Mouse (Mus musculus) heart, embryonic 10.5 days (tissue): Measurements from ENCODE around the gene Etv6. TPM values are rescaled to one million over a fixed set of nuclear protein-coding genes. Genes with fewer than 3 reads are reported as not detected.

Source experiments
- DNase-seq: peaks from one replicate; pipeline ENCODE4 v3.0.0-alpha.2; 2017; ENCODE audit warnings: low spot score
- H3K27ac ChIP-seq: fragments of 300-500 bp; sonication (generic); 2 replicates; pipeline ENCODE4 v1.5.1; 2016; ENCODE audit warnings: mild to moderate bottlenecking
- H3K27me3 ChIP-seq: fragments of 300-500 bp; sonication (generic); 2 replicates; pipeline ENCODE4 v1.6.1; 2016; ENCODE audit warnings: mild to moderate bottlenecking; ENCODE audit not compliant: poor library complexity, insufficient read depth, severe bottlenecking
- H3K36me3 ChIP-seq: fragments of 300-500 bp; sonication (generic); 2 replicates; pipeline ENCODE4 v1.6.1; 2016; ENCODE audit warnings: mild to moderate bottlenecking, moderate library complexity
- H3K4me1 ChIP-seq: fragments of 300-500 bp; sonication (generic); 2 replicates; pipeline ENCODE4 v1.6.1; 2016; ENCODE audit warnings: mild to moderate bottlenecking
- H3K4me3 ChIP-seq: fragments of 300-500 bp; sonication (generic); 2 replicates; pipeline ENCODE4 v1.5.1; 2016; ENCODE audit warnings: mild to moderate bottlenecking, moderate library complexity
- H3K9me3 ChIP-seq: fragments of 300-500 bp; sonication (generic); 2 replicates; pipeline ENCODE4 v1.6.1; 2016; ENCODE audit warnings: mild to moderate bottlenecking, moderate library complexity
- WGBS: fragments of 180-500 bp; shearing (Covaris S2); methylation state at CpG from one replicate; pipeline ENCODE4 v1.1.7; 2016; 5-methylcytosine and 5-hydroxymethylcytosine counted together
- polyA plus RNA-seq: library from polyadenylated mRNA; unstranded; fragments of >200 nt; fragmentation: Nextera tagmentation; extraction: Ambion mirVana; gene quantifications from 2 replicates; pipeline ENCODE4 v1.2.1, GENCODE M21; 2016

Etv6 gene
- polyA plus RNA-seq, 1 experiment from 2014 or later = 16.2 TPM

DNA sequence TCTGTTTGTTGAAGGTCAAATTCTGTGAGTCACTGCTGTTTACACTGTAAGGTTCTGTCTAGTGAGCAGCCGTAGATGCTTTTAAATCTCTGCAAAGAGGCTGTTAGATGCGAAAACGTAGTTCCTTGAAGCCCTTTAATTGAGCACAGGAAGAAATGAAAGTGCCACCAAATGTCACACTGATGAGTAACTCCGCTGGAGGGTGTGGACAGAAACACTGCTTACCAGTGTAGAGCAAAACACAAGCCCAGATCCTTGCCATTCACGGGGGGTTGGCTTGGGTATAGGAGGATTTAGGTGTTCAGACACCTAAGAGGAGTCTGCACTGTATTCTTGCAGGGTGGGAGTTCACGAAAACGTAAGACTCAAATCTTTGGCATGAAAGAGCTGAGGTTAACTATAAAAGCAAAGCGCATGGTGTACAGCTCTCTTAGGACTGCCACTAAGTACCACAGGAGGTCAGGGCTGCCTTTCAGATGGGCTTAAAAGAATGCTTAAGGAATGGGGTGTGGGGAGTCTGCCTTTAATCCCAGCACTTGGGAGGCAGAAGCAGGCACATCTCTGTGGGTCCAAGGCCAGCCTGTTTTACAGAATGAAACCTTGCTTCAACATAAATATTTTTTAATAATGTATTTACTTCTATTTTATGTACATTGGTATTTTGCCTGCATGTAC, 216.7 kb downstream of the Etv6 start:
- peaks cover 42% of the 10 kb centered on the region for H3K36me3 ChIP-seq
- H3K27ac ChIP-seq = 0 out of 2 replicates have a peak overlapping the region, but pooled peaks have one; percentile 47
- 88% methylated on average over 8 of the region's 8 CpGs for WGBS
- H3K4me1 ChIP-seq = peaks cover 31% of the 10 kb centered on the region
- DNase-seq = no peak
- no peaks in the 10 kb centered on the region for H3K9me3 ChIP-seq
- H3K27me3 ChIP-seq = no peaks in the 10 kb centered on the region
- H3K4me3 ChIP-seq = no peak overlapping the region

DNA sequence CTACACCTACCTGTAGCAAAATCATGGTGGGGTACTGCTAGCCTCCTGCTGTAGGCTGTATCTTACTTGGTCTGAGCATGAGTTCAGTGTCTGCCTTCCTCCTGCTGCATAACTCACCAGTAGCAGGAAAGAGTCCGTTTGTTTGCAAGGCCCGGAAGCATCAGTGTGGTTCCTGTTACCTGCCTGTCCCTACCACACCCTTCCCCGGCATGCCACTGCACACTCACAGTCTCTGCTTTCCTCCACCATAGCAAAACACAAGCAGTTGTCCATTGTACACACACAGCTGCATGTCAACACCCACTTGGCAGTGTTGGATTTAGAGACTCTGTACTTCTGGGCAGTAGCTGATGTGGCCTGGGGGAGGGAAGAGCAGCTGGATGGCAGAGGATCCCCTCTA, 220.9 kb downstream of the Etv6 start:
- DNase-seq = no peak
- WGBS = 54% methylated on average over 3 of the region's 3 CpGs
- Histone ChIP-seq H3K4me1 (peaks cover 20% of the 10 kb centered on the region), H3K27ac (peak overlapping the region; percentile 60), H3K9me3 (peaks cover 3% of the 10 kb centered on the region; the same call in 1 of the 2 replicates), H3K36me3 (peaks cover 41% of the 10 kb centered on the region), H3K27me3 (no peaks in the 10 kb centered on the region), H3K4me3 (no peak overlapping the region)

DNA sequence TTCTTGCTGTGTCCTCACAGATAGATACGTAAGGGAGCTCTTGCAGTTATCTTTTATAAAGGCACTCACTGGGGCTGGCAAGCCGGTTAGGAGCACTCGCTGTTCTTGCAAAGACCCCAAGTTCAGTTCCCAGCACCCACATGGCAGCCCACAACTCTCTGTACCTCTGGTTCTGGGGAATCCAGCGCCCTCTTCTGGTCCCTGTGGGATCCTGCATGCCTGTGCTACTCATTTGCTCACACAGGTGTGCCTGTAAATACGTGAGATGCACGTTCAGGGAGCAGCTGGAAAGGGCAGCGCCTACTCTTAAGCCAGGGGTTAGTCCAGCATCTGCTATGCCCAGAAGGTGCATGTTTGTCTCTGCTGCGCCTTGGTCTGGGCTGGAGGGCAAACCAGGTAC, 224.4 kb downstream of the Etv6 start:
- H3K9me3 ChIP-seq = peaks cover 3% of the 10 kb centered on the region; the same call in 1 of the 2 replicates
- H3K36me3 ChIP-seq = peaks cover 59% of the 10 kb centered on the region
- H3K4me1 ChIP-seq = peaks cover 20% of the 10 kb centered on the region
- H3K27ac ChIP-seq = no peak overlapping the region
- H3K27me3 ChIP-seq = no peaks in the 10 kb centered on the region
- H3K4me3 ChIP-seq = no peak overlapping the region
- WGBS = 91% methylated on average over 8 of the region's 8 CpGs
- DNase-seq = no peak

DNA sequence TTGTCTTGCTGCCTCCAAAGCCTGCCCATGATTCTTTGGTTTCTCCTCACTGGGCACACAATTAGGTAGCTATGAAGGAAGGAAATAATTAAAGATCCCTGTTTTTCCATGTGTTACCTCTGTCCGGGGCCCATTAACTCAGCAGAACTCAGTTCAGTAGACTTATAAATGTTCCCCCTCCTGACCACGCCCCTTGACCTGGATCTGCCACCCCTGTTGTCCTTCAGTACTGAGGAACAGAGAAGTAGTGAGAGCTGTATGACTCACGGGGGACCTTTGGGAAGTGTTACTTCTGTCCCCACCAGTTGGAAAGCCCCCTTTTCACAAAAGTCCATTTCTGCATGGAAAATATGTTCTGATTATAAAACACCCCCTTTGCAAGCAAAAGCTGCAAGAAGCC, 226.4 kb downstream of the Etv6 start:
- Histone ChIP-seq H3K4me1 (peaks cover under 1% of the 10 kb centered on the region; the same call in 1 of the 2 replicates), H3K9me3 (peaks cover 3% of the 10 kb centered on the region; the same call in 1 of the 2 replicates), H3K36me3 (peaks cover 78% of the 10 kb centered on the region), H3K27ac (no peak overlapping the region), H3K4me3 (no peak overlapping the region), H3K27me3 (no peaks in the 10 kb centered on the region)
- 59% methylated on average over 3 of the region's 3 CpGs for WGBS
- DNase-seq = no peak

DNA sequence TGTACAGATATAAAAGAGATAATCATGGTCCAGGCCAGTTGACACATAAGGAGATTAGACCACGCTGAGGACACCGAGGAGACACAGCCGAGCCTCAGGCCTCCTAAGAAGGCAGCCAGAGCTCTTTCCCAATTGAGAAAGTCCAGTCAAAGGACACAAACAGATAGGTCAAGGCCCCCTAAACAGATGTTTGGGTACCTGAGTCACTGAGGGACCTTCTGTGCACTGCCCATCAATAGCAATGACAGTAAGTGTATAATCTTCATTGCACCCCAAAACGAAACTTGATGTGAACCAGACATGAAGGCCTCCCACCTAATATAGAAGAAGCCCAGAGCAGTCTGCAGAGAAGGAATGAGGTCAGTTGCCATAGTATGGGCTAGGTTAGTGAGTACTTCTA, 226.9 kb downstream of the Etv6 start:
- Histone ChIP-seq H3K27ac (peak overlapping the region; percentile 43; the same call in 1 of the 2 replicates), H3K36me3 (peaks cover 80% of the 10 kb centered on the region), H3K27me3 (no peaks in the 10 kb centered on the region), H3K9me3 (peaks cover 3% of the 10 kb centered on the region; the same call in 1 of the 2 replicates), H3K4me1 (no peaks in the 10 kb centered on the region), H3K4me3 (no peak overlapping the region)
- no peak for DNase-seq
- 71% methylated on average over 4 of the region's 4 CpGs for WGBS

DNA sequence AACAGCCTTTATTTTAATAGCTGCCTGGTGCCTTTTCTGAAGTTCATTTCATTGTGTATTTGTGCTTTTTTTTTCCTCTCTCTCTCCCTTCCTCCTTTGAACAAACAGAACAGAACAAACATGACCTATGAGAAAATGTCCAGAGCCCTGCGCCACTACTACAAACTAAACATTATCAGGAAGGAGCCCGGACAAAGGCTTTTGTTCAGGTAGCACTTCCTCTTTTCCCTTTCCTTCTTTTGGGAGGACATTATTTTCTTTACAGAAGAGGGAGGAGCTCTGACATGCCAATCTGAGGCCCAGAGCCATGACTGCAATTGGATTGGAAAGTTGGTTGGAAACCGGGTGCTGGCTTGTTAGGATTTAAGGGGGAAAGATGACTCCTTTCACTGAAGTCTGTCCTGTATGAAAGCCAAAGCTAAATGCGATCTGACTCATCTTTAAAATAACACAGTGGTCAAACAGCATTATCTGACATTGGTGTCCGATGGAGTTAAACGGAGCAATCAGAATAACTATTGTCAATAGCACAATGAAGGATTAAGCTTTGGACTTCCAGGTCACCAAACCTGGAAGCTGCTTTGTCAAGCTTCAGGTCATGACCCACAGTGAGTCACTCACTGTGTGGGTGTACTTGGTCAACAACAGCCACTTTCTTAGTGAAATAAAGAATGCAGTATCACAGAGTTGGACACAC, 227.6 kb downstream of the Etv6 start:
- peaks cover 3% of the 10 kb centered on the region; the same call in 1 of the 2 replicates for H3K9me3 ChIP-seq
- WGBS = 73% methylated on average over 6 of the region's 6 CpGs
- H3K4me1 ChIP-seq = no peaks in the 10 kb centered on the region
- no peak overlapping the region for H3K4me3 ChIP-seq
- peaks cover 82% of the 10 kb centered on the region for H3K36me3 ChIP-seq
- DNase-seq = no peak
- no peaks in the 10 kb centered on the region for H3K27me3 ChIP-seq
- H3K27ac ChIP-seq = peak overlapping the region; percentile 43; the same call in 1 of the 2 replicates

DNA sequence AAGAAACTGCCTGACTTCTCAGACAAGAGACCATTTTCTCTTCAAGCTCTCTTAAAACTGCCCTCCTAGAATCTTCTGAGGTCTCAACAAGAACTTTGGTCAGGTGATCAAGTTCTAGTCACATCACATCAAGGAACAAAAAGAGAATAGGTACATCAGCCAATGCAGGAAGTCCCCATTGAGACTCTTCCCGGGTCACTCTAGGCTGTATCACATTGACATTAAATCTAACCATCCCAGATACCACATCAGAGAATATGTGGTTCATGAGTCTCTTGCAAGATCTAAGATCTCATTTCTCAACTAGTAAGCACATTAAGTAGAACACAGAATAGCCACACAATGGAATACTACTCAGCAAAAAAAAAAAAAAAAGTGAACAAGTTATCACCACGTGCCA, 238.4 kb downstream of the Etv6 start:
- Histone ChIP-seq H3K36me3 (peaks cover 23% of the 10 kb centered on the region), H3K27me3 (no peaks in the 10 kb centered on the region)
- 80% methylated on average over 2 of the region's 2 CpGs for WGBS

DNA sequence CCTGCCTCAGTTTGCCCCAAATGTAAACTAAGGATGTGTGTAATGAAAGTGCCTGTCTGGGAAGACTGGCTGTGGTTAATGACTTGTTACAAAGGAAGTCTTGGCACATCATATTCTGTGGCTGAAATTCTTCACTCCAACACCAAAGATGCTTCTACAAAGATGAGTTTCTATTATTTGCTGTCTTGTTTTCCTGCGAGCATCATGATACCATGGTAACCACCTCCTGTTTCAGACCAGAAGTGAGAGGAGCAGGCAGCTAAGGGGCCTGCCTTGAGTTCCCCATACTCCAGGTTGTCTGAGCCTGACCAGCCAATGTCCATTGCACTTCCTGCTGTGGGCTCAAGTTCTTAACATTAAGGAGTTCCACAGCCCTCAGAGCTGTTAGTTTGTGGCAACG, 241.5 kb downstream of the Etv6 start:
- 84% methylated on average over 2 of the region's 2 CpGs for WGBS
- no peak for DNase-seq
- Histone ChIP-seq H3K27ac (no peak overlapping the region), H3K9me3 (no peaks in the 10 kb centered on the region), H3K27me3 (no peaks in the 10 kb centered on the region), H3K4me1 (0 out of 2 replicates have a peak, but pooled peaks cover 3% of the 10 kb centered on the region), H3K4me3 (no peak overlapping the region), H3K36me3 (0 out of 2 replicates have a peak, but pooled peaks cover 3% of the 10 kb centered on the region)

More for the DNA sequence above, 238.4 kb downstream of the Etv6 start:
- no peak overlapping the region for H3K27ac ChIP-seq
- H3K4me1 ChIP-seq = no peaks in the 10 kb centered on the region
- DNase-seq = no peak
- H3K9me3 ChIP-seq = no peaks in the 10 kb centered on the region
- no peak overlapping the region for H3K4me3 ChIP-seq

DNA sequence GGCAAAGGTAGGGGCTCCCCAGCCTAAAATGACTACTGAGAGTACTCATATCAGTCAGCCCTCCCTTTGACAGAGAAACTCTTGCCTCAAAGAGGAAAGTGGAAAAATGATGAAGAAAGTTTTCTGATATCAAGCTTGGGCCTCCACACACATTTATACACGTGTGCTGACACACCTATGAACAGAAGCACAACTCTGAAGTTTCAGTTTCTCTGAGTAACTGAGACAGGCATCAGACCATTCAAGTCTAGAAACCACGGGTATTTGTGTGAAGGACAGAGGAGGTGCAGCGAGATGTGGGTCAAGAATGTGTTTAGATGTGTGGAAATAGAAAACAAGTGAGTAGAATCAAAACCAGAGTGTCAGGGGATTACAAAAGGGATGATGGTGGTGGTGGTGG, 246.6 kb downstream of the Etv6 start:
- WGBS = 77% methylated on average over 3 of the region's 3 CpGs
- DNase-seq = no peak
- no peaks in the 10 kb centered on the region for H3K36me3 ChIP-seq

DNA sequence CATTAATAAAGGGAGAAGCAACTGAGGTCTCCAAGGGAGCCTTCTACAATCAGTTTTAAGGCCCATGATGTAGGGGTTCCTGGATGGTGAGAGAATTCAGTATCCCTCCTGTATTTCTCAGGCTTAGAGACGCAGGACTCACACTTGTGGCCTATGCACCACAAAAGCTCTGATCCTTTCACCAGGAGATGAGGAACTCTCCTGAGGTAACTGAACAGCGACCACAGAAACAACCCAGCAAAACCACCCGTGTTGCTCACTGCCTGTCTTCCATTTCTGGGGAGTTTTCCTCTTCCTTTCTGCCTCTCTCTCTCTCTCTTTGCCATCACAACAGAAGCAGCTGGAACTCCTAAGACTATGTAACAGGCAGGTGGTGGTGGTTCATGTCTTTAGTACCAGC, 256.3 kb downstream of the Etv6 start:
- 90% methylated on average over 3 of the region's 3 CpGs for WGBS
- Histone ChIP-seq H3K4me3 (no peak overlapping the region), H3K36me3 (no peaks in the 10 kb centered on the region), H3K4me1 (peaks cover 13% of the 10 kb centered on the region), H3K27me3 (no peaks in the 10 kb centered on the region), H3K9me3 (no peaks in the 10 kb centered on the region), H3K27ac (no peak overlapping the region)
- DNase-seq = no peak

More for the DNA sequence above, 246.6 kb downstream of the Etv6 start:
- Histone ChIP-seq H3K4me1 (0 out of 2 replicates have a peak, but pooled peaks cover 3% of the 10 kb centered on the region), H3K4me3 (no peak overlapping the region), H3K27ac (no peak overlapping the region), H3K9me3 (no peaks in the 10 kb centered on the region), H3K27me3 (no peaks in the 10 kb centered on the region)

DNA sequence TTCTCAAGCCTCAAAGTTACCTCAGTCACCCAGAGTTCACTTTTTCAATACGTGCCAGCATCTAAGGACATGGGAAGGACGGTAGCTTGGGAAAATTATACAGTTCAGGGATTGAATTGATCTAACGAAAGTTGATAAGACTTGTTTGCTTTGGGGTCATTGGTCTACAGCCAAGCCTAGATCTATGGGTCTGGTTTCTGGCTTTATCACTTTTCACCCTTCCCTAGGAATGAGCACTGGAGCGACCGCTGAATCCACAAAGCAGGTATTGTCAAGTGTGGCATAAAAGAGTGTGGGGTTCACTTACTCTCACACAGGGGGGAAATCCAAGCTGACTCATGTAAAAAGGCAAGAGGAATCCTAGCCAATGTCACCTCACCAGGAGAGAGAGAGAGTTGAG, 256.9 kb downstream of the Etv6 start:
- DNase-seq = no peak
- no peaks in the 10 kb centered on the region for H3K9me3 ChIP-seq
- no peak overlapping the region for H3K27ac ChIP-seq
- 76% methylated on average over 5 of the region's 5 CpGs for WGBS
- no peak overlapping the region for H3K4me3 ChIP-seq
- H3K27me3 ChIP-seq = no peaks in the 10 kb centered on the region
- H3K36me3 ChIP-seq = no peaks in the 10 kb centered on the region
- peaks cover 13% of the 10 kb centered on the region for H3K4me1 ChIP-seq

DNA sequence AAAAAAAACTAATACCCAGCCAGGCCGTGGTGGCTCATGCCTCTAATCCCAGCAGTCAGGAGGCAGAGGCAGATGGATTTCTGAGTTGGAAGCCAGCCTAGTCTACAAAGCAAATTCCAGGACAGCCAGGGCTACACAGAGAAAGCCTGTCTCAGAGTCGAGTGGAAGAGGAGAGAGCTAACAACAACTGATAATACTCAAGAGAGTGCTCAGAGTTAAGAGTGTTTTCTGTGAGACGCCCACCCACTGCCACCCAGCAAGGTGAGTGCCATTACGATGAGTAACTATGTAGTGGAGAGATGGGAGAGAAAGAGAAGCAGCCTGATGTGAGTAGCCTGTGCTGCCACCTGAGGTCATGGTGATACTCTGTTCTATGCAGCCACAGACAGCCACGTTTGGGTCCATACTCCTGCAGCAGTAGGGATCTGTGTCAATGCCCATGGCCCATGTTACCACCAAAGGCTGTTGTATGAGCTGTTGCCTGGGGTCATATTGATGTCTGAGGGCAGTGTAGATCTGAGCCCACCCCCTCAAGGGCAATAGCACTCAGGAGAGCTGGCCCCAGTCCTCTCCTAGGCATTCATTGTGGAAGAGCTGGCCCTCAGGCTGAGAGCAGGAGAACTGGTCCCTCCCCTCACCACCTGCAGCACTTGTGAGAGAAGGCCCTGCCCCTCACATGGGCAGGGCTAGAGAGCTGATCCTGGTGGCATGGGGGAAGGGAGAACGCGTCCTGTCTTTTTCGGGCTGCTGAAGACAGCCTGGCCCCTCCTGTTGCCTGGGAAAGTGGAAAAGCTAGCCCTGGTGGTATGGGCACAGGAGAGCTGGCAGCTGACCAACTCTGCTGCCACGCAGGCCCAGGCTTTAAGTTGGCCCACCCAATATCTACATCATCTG, 258.4 kb downstream of the Etv6 start:
- 37% methylated on average over 9 of the region's 9 CpGs for WGBS
- H3K4me3 ChIP-seq = no peak overlapping the region
- H3K4me1 ChIP-seq = peaks cover 13% of the 10 kb centered on the region
- H3K27ac ChIP-seq = no peak overlapping the region
- H3K36me3 ChIP-seq = no peaks in the 10 kb centered on the region
- no peak for DNase-seq
- no peaks in the 10 kb centered on the region for H3K27me3 ChIP-seq
- no peaks in the 10 kb centered on the region for H3K9me3 ChIP-seq
